ENCODE assay signal across 8 mouse cellular contexts in the genomic region with DNA sequence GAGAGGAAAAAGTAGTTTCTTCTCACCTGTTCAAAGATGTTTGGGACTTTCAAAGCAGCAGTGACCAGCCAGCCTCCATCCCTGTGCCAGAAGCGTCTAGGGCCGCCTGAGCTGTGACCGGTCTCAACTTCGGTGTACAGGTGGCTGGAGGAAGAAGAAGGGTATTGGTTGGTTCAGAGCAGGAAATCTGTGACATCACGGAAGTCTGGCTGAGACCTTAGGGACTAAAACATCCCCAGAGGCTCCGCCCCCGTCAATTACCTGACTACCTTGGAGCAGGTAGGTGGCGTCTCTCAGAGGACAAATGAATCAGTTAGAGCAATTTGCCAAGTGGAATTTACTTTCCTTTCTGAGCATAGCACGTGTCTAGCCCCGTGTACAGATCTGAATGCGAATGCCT. TPM values are rescaled to one million over a fixed set of nuclear protein-coding genes. Genes with fewer than 3 reads are reported as not detected.
A peak's percentile ranks its signal among the peaks of the same experiment; 100 is the strongest.
DNase-seq lines count a peak whose midpoint lies in the region; ATAC-seq and TF ChIP-seq lines count a peak whose summit lies in the region.

A gene (minus strand): TSS at position 147 of the 400 bp plus-strand sequence.

- no peaks in the 10 kb centered on the region for H3K36me3 ChIP-seq in heart, embryonic 10.5 days
- no peaks in the 10 kb centered on the region for H3K36me3 ChIP-seq in lung, embryonic 14.5 days (ENCODE audit: insufficient read depth)

- peaks cover 21% of the 10 kb centered on the region for H3K27me3 ChIP-seq in heart, embryonic 10.5 days (ENCODE audit: insufficient read depth, poor library complexity, severe bottlenecking)
- H3K27me3 ChIP-seq in lung, embryonic 14.5 days (ENCODE audit: insufficient read depth, low read length), result no peaks in the 10 kb centered on the region

- H3K9ac ChIP-seq in lung, embryonic 14.5 days, result no peak within 1 kb of the TSS

- H3K9me3 ChIP-seq in heart, embryonic 10.5 days, result no peaks in the 10 kb centered on the region
- H3K9me3 ChIP-seq in lung, embryonic 14.5 days (ENCODE audit: low read depth, low read length), result no peaks in the 10 kb centered on the region

- H3K4me1 ChIP-seq in heart, embryonic 10.5 days, result peaks cover 26% of the 10 kb centered on the region
- H3K4me1 ChIP-seq in lung, embryonic 14.5 days (ENCODE audit: insufficient read depth), result no peaks in the 10 kb centered on the region

- DNase-seq in layer of hippocampus, adult 8-10 months (ENCODE audit: low spot score in 2 of 2), result no peak
- no peak for DNase-seq in layer of hippocampus, adult 9-11 months
- no peak for DNase-seq in heart, embryonic 10.5 days (ENCODE audit: low spot score)
- peak; percentile 68 for DNase-seq in kidney, postnatal 10 days
- peak; percentile 63 for DNase-seq in lung, embryonic 14.5 days
- no peak for DNase-seq in spleen, postnatal 10 days (ENCODE audit: low spot score in 2 of 2)

- peak; percentile 56; the same call in 1 of the 2 replicates for ATAC-seq in lung, embryonic 14.5 days (ENCODE audit: insufficient read depth)
- no peak for ATAC-seq in erythroblast, adult 5-6 weeks (replicated peaks; ENCODE audit: low FRiP score, poor library complexity, severe bottlenecking)
- ATAC-seq in monocyte, adult 5-6 weeks (replicated peaks; ENCODE audit: insufficient number of reproducible peaks, low FRiP score, low TSS enrichment, poor library complexity, severe bottlenecking), result no peak

- peak within 1 kb of the TSS; percentile 60 for H3K4me3 ChIP-seq in heart, embryonic 10.5 days
- peak within 1 kb of the TSS; percentile 32 for H3K4me3 ChIP-seq in lung, embryonic 14.5 days (ENCODE audit: low read depth, low read length)

- 55% methylated on average over 11 of the region's 11 CpGs for WGBS in heart, embryonic 10.5 days
- WGBS in lung, embryonic 14.5 days, result 58% methylated on average over 11 of the region's 11 CpGs

- TF ChIP-seq CTCF in lung, embryonic 14.5 days (IDR thresholded peaks at IDR 0.05; ENCODE audit: low read depth), result no peak

- H3K27ac ChIP-seq in heart, embryonic 10.5 days, result peak within 1 kb of the TSS; percentile 83
- no peak within 1 kb of the TSS for H3K27ac ChIP-seq in lung, embryonic 14.5 days (ENCODE audit: low read depth)

- peak within 1 kb of the TSS; percentile 60 for H3K4me2 ChIP-seq in lung, embryonic 14.5 days

RNA-seq across cellular contexts. Expression of the gene that starts here (rescaled TPM):
- 10 to 100 TPM; 13.7 to 15.6 (median 14.6) TPM for total RNA-seq in layer of hippocampus, adult 8-10 months (2022)
- polyA plus RNA-seq in heart, embryonic 10.5 days (2016; fragmentation: Nextera tagmentation; extraction: Ambion mirVana), result 0.37 and 0.87 TPM in 2 replicates
- 4.8 and 5.5 TPM in 2 replicates for polyA plus RNA-seq in lung, embryonic 14.5 days (2014; fragmentation: Nextera tagmentation; extraction: Ambion mirVana)
- not detected in 2 replicates for total RNA-seq in erythroblast, adult 5-6 weeks (2015; ENCODE audit: low replicate concordance)
- total RNA-seq in erythroblast, adult 5-6 weeks (2017; ENCODE audit: low replicate concordance), result not detected in 2 replicates
- 0.19 TPM in 1 of 3 replicates, not detected in the others for total RNA-seq in monocyte, adult 5-6 weeks (2017)

Comparison
In these comparisons a context has a peak if more than half of its experiments do, and no peak if none do; other contexts are left out.
1. RNA of the gene that starts here (total RNA-seq): 13.7 to 15.6 TPM in layer of hippocampus, adult 8-10 months; not detected in erythroblast, adult 5-6 weeks and 0.19 TPM in monocyte, adult 5-6 weeks; every median in the first group is over 10 times any median in the second.
2. DNase-seq: peak in kidney, postnatal 10 days (single experiment) and lung, embryonic 14.5 days (single experiment); none in layer of hippocampus, adult 8-10 months (0 of 2), layer of hippocampus, adult 9-11 months (single experiment), heart, embryonic 10.5 days (single experiment) and spleen, postnatal 10 days (0 of 2).